Mouse (Mus musculus): ENCODE data around the gene 3425401B19Rik. TPM values are rescaled to one million over a fixed set of nuclear protein-coding genes. Genes with fewer than 3 reads are reported as not detected.

Gene 3425401B19Rik
- polyA plus RNA-seq, 1 experiment from 2014 or later: 0.40 TPM

DNA sequence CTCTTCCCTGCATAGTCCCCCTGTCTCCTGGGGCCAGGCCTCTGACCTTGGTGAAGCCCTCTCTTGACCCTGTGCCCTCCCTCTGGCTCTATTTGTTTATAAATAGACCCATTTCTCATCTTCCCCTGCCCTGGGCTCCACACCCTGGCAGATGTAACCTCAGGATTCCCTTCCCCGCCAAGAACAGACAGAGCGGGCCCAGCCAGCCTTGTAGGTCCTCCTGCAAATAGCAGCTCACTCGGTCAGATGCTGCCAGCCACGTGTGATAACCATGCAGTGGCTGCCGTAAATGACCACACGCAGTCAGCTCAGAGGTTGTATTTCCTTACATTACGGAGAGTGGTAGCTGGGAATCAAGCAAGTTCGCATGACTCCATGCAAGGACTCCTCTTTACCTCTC lies 22.8 kb upstream of the 3425401B19Rik start:
- ATAC-seq (ENCODE audit: low read depth): no peak
- 53% methylated on average over 8 of the region's 8 CpGs for WGBS
- Histone ChIP-seq H3K4me2 (ENCODE audit: low read depth, low read length) (no peak overlapping the region), H3K27me3 (ENCODE audit: control insufficient read depth, insufficient read depth, low read depth, low read length) (no peaks in the 10 kb centered on the region), H3K27ac (ENCODE audit: low read length) (no peak overlapping the region), H3K9me3 (ENCODE audit: control insufficient read depth, low read length) (no peaks in the 10 kb centered on the region), H3K36me3 (ENCODE audit: control insufficient read depth, insufficient read depth, low read length) (no peaks in the 10 kb centered on the region), H3K4me3 (ENCODE audit: low read length) (no peak overlapping the region), H3K4me1 (replicated peaks; ENCODE audit: control insufficient read depth, insufficient read depth, low read length) (no peaks in the 10 kb centered on the region), H3K9ac (ENCODE audit: low read length) (no peak overlapping the region)

DNA sequence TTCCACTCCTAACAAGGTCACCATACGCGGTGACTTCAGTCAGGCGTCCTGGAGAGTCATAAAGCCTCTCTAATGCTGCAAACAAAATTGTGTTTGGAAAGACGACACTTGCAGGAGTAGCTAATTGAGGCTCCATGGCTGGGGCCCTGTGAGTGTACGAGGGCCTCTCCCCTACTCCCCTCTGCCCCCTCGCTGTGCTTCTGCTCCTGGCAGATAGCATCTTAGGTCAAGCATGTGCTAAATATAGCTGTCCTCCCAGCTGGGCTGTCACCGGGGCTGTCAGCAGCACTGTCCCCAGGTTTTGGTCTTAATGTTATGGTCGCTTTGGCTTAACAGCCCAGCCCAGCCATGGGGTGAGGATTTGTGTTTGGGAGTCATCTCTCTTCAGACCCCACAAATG lies 15.9 kb upstream of the 3425401B19Rik start:
- H3K27ac ChIP-seq (ENCODE audit: low read length): no peak overlapping the region
- ATAC-seq (ENCODE audit: low read depth): no peak
- no peaks in the 10 kb centered on the region for H3K27me3 ChIP-seq (ENCODE audit: control insufficient read depth, insufficient read depth, low read depth, low read length)
- H3K9me3 ChIP-seq (ENCODE audit: control insufficient read depth, low read length): no peaks in the 10 kb centered on the region
- no peaks in the 10 kb centered on the region for H3K36me3 ChIP-seq (ENCODE audit: control insufficient read depth, insufficient read depth, low read length)
- 27% methylated on average over 8 of the region's 8 CpGs for WGBS
- H3K4me3 ChIP-seq (ENCODE audit: low read length): no peak overlapping the region
- H3K9ac ChIP-seq (ENCODE audit: low read length): no peak overlapping the region
- H3K4me1 ChIP-seq (replicated peaks; ENCODE audit: control insufficient read depth, insufficient read depth, low read length): no peaks in the 10 kb centered on the region
- H3K4me2 ChIP-seq (ENCODE audit: low read depth, low read length): no peak overlapping the region

DNA sequence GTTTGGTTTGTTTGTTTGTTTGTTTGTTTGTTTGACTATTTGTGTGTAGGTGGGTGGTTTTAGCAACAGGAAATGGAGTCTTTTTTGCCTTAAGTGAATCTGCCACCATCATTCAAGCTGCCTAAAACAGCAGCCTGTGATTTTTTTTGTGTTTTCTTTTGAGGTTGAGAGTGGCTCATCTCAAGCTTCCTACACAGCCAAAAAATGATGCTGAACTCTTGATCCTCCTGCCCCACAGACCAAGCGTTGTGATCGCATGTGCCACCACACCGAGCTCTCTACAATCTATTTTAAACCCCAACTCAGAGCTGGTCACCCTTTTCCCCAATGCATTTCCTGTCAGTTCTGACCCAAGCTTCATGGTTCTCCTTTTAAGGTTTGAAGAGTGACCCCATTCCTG lies 13.5 kb upstream of the 3425401B19Rik start:
- Histone ChIP-seq H3K36me3 (ENCODE audit: control insufficient read depth, insufficient read depth, low read length) (no peaks in the 10 kb centered on the region), H3K4me1 (replicated peaks; ENCODE audit: control insufficient read depth, insufficient read depth, low read length) (no peaks in the 10 kb centered on the region), H3K9me3 (ENCODE audit: control insufficient read depth, low read length) (no peaks in the 10 kb centered on the region), H3K4me2 (ENCODE audit: low read depth, low read length) (no peak overlapping the region), H3K9ac (ENCODE audit: low read length) (no peak overlapping the region), H3K4me3 (ENCODE audit: low read length) (no peak overlapping the region), H3K27me3 (ENCODE audit: control insufficient read depth, insufficient read depth, low read depth, low read length) (no peaks in the 10 kb centered on the region), H3K27ac (ENCODE audit: low read length) (no peak overlapping the region)
- 71% methylated on average over 3 of the region's 3 CpGs for WGBS
- no peak for ATAC-seq (ENCODE audit: low read depth)

DNA sequence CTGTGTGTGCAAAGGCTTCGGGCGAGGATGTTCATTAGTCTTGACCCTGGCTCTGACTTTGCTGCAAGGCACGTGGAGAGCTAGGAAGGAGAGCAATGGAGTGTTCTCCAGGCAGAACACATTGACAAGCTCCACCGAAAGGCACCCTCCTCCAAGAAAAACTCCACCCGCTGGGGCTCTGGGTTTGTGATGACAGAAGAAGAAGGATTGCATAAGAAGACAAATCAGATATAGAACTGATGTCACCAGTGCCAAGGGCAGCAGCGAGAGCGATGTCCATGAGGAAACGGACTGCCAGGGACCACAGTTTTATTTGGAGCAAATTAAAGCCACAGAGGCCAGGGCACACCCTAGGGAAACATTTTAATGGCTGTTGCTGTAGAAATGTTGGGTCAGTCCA lies 12.7 kb upstream of the 3425401B19Rik start:
- Histone ChIP-seq H3K27me3 (ENCODE audit: control insufficient read depth, insufficient read depth, low read depth, low read length) (no peaks in the 10 kb centered on the region), H3K4me2 (ENCODE audit: low read depth, low read length) (no peak overlapping the region), H3K9ac (ENCODE audit: low read length) (no peak overlapping the region), H3K9me3 (ENCODE audit: control insufficient read depth, low read length) (no peaks in the 10 kb centered on the region), H3K4me3 (ENCODE audit: low read length) (no peak overlapping the region), H3K4me1 (replicated peaks; ENCODE audit: control insufficient read depth, insufficient read depth, low read length) (no peaks in the 10 kb centered on the region), H3K36me3 (ENCODE audit: control insufficient read depth, insufficient read depth, low read length) (no peaks in the 10 kb centered on the region), H3K27ac (ENCODE audit: low read length) (no peak overlapping the region)
- no peak for ATAC-seq (ENCODE audit: low read depth)
- WGBS: 69% methylated on average over 8 of the region's 8 CpGs

DNA sequence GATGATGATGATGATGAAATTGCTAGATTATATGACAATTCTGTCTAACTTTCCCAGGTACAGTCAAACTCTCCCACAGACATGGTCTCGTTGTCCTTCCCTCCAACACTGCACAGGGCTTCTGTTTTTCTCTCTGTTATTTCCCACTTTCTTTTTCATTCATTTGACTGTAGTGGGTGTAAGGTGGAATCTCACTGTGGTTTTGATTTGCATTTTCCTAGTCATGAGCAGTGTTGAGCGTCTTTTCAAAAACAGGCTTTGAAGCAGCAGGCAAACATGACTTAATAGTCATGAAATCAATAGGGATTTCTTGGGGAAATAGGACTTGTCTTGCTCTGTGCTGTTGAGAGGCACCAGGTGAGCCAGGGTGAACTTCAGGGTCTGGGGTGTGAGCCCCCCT lies 11.3 kb upstream of the 3425401B19Rik start:
- WGBS: 80% methylated on average over 2 of the region's 2 CpGs

DNA sequence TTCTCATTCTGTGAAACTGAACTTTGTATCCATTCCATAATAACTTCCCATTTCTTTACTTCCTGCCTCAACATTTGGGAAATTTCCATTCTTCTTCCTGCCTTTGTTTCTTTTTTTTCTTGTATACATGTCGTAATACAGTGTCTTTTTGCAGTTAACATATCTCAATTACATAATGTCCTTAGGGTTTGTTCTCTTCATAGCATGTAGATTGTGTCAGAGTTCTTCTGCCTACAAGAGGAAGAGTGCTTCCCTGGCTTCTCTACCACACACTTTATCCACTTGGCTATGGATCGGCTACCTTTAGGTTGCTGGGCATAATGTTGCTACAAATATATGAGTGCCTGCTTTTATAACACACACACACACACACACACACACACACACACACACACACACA lies 10.8 kb upstream of the 3425401B19Rik start:
- no peaks in the 10 kb centered on the region for H3K36me3 ChIP-seq (ENCODE audit: control insufficient read depth, insufficient read depth, low read length)
- no peaks in the 10 kb centered on the region for H3K27me3 ChIP-seq (ENCODE audit: control insufficient read depth, insufficient read depth, low read depth, low read length)
- no peak overlapping the region for H3K27ac ChIP-seq (ENCODE audit: low read length)
- H3K9ac ChIP-seq (ENCODE audit: low read length): no peak overlapping the region
- no peaks in the 10 kb centered on the region for H3K4me1 ChIP-seq (replicated peaks; ENCODE audit: control insufficient read depth, insufficient read depth, low read length)
- 77% methylated on average over 2 of the region's 2 CpGs for WGBS
- no peak overlapping the region for H3K4me3 ChIP-seq (ENCODE audit: low read length)
- H3K4me2 ChIP-seq (ENCODE audit: low read depth, low read length): no peak overlapping the region
- no peaks in the 10 kb centered on the region for H3K9me3 ChIP-seq (ENCODE audit: control insufficient read depth, low read length)
- ATAC-seq (ENCODE audit: low read depth): no peak

More for the DNA sequence above, 11.3 kb upstream of the 3425401B19Rik start:
- no peak overlapping the region for H3K4me3 ChIP-seq (ENCODE audit: low read length)
- no peak for ATAC-seq (ENCODE audit: low read depth)
- no peak overlapping the region for H3K9ac ChIP-seq (ENCODE audit: low read length)
- H3K4me2 ChIP-seq (ENCODE audit: low read depth, low read length): no peak overlapping the region
- H3K36me3 ChIP-seq (ENCODE audit: control insufficient read depth, insufficient read depth, low read length): no peaks in the 10 kb centered on the region
- H3K4me1 ChIP-seq (replicated peaks; ENCODE audit: control insufficient read depth, insufficient read depth, low read length): no peaks in the 10 kb centered on the region
- no peaks in the 10 kb centered on the region for H3K27me3 ChIP-seq (ENCODE audit: control insufficient read depth, insufficient read depth, low read depth, low read length)
- H3K27ac ChIP-seq (ENCODE audit: low read length): no peak overlapping the region
- no peaks in the 10 kb centered on the region for H3K9me3 ChIP-seq (ENCODE audit: control insufficient read depth, low read length)

DNA sequence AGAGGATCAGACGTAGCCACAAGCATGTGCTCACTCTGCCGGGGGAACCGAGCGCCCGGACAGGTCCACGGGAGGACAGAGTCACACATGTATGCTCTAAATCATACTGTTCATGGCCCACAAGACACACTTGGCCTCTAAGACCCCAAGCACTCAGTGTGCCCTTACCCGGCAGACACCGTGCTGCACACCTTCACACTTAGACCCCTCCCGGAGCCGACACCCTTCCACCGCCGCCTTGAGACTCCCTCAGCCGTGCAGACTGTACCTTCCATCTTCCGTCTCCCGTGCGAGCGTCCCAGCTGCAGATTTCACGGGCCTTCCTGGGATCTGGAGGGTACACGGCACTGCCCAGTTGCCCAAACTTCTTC lies 373 bp downstream of the 3425401B19Rik start:
- H3K4me2 ChIP-seq (ENCODE audit: low read depth, low read length): no peak overlapping the region
- peaks cover 6% of the 10 kb centered on the region; the same call in 1 of the 2 replicates for H3K4me1 ChIP-seq (replicated peaks; ENCODE audit: control insufficient read depth, insufficient read depth, low read length)
- H3K9ac ChIP-seq (ENCODE audit: low read length): no peak overlapping the region
- H3K9me3 ChIP-seq (ENCODE audit: control insufficient read depth, low read length): no peaks in the 10 kb centered on the region
- no peak overlapping the region for H3K27ac ChIP-seq (ENCODE audit: low read length)
- WGBS: 47% methylated on average over 19 of the region's 19 CpGs
- no peak for ATAC-seq (ENCODE audit: low read depth)
- H3K36me3 ChIP-seq (ENCODE audit: control insufficient read depth, insufficient read depth, low read length): no peaks in the 10 kb centered on the region
- no peak overlapping the region for H3K4me3 ChIP-seq (ENCODE audit: low read length)
- no peaks in the 10 kb centered on the region for H3K27me3 ChIP-seq (ENCODE audit: control insufficient read depth, insufficient read depth, low read depth, low read length)

DNA sequence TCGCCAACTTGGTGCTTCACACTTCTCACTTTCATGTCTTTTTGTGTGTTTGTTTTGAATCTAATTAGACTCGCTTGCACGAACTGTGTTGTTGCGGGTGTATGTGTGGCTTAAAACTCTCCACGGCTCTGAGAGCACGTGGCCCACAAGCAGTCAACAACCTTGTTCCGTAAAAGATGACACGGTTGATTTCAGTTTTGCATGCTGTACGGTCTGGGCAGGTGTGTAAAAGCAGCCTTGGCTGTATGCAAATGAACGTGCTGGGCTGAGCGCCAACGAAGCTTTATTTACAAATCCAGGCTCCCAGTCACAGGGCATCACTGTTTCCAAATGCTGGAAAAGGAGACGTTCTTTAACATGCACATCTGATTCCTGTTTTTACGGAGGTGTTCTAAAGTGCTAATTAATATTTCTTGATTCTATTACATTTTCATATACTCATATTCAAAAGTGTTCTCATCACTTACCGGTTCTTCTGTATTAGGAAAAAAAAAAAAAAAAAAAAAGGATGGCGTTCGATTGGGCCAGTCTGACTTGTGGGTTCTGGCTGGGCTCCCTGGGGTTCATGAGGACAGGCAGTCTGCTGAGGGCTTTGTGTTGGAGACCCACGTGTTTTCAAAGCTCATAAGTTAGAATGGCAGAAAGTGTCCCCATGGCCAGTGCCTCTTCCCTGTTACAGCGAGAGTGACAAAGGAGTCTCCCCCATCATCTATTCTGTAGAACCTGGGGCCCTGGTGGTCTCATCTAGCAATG lies 935 bp downstream of the 3425401B19Rik start:
- Histone ChIP-seq H3K27me3 (ENCODE audit: control insufficient read depth, insufficient read depth, low read depth, low read length) (no peaks in the 10 kb centered on the region), H3K9ac (ENCODE audit: low read length) (no peak overlapping the region), H3K4me2 (ENCODE audit: low read depth, low read length) (no peak overlapping the region), H3K4me1 (replicated peaks; ENCODE audit: control insufficient read depth, insufficient read depth, low read length) (peaks cover 6% of the 10 kb centered on the region; the same call in 1 of the 2 replicates), H3K36me3 (ENCODE audit: control insufficient read depth, insufficient read depth, low read length) (no peaks in the 10 kb centered on the region), H3K27ac (ENCODE audit: low read length) (no peak overlapping the region), H3K9me3 (ENCODE audit: control insufficient read depth, low read length) (no peaks in the 10 kb centered on the region), H3K4me3 (ENCODE audit: low read length) (no peak overlapping the region)
- ATAC-seq (ENCODE audit: low read depth): no peak
- 53% methylated on average over 19 of the region's 19 CpGs for WGBS

DNA sequence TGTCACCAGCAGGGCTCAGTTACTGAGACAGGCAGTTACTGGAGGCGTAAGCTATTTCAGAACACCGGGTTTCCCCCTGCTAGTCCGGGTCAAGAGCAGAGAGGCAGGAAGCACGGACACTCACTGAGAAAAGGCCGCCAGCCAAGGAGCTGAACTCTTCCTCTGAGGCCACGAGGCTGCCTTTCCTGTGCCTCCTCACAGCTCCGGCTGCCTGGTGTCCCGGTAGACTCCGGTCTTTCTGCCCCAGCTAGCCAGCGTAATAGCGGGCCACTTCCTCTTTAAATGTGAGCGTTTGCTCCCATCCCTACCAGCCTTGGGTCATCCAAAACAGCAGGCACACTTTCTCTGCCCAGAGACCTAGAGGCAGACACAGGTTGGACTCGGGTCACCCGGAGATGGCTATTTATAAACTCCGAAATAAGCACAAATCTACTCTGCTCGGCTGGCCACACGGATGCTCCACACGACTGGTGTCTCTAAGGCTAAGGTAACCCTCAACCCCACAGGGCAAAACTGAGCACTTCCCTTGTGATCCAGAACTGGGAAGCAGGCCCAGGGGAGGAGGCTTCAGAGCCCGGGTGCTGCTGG lies 1.7 kb downstream of the 3425401B19Rik start:
- H3K4me3 ChIP-seq (ENCODE audit: low read length): no peak overlapping the region
- peak; percentile 38; the same call in 1 of the 2 replicates for ATAC-seq (ENCODE audit: low read depth)
- H3K4me1 ChIP-seq (replicated peaks; ENCODE audit: control insufficient read depth, insufficient read depth, low read length): peaks cover 6% of the 10 kb centered on the region; the same call in 1 of the 2 replicates
- H3K4me2 ChIP-seq (ENCODE audit: low read depth, low read length): peak overlapping the region; percentile 0; the same call in 1 of the 2 replicates
- H3K9me3 ChIP-seq (ENCODE audit: control insufficient read depth, low read length): no peaks in the 10 kb centered on the region
- H3K36me3 ChIP-seq (ENCODE audit: control insufficient read depth, insufficient read depth, low read length): no peaks in the 10 kb centered on the region
- WGBS: 23% methylated on average over 19 of the region's 19 CpGs
- no peak overlapping the region for H3K27ac ChIP-seq (ENCODE audit: low read length)
- H3K27me3 ChIP-seq (ENCODE audit: control insufficient read depth, insufficient read depth, low read depth, low read length): no peaks in the 10 kb centered on the region
- no peak overlapping the region for H3K9ac ChIP-seq (ENCODE audit: low read length)

Data from lung, embryonic 16.5 days (tissue).